Mouse (Mus musculus) myocyte (in vitro differentiated cells): ENCODE results near the gene Vav3. TPM values are rescaled to one million over a fixed set of nuclear protein-coding genes. Genes with fewer than 3 reads are reported as not detected.

Experiments
- H3K27me3 ChIP-seq: one replicate; pipeline ENCODE4 v1.6.1; 2011; ENCODE audit not compliant: control insufficient read depth, insufficient read depth, insufficient read length
- H3K36me3 ChIP-seq: one replicate; pipeline ENCODE4 v1.6.1; 2011; ENCODE audit not compliant: control insufficient read depth, insufficient read depth
- H3K4me2 ChIP-seq: one replicate; pipeline ENCODE4 v1.6.1; 2011; ENCODE audit warnings: low read depth, control low read depth
- H3K4me3 ChIP-seq: one replicate; pipeline ENCODE4 v1.5.1; 2011; ENCODE audit warnings: mild to moderate bottlenecking, control low read depth, moderate library complexity
- H3K79me2 ChIP-seq: one replicate; pipeline ENCODE4 v1.6.1; 2011; ENCODE audit not compliant: control insufficient read depth, insufficient read depth
- H3ac ChIP-seq: one replicate; pipeline ENCODE4 v1.6.1; 2011; ENCODE audit not compliant: control insufficient read depth, insufficient read length
- CEBPB ChIP-seq: IDR thresholded peaks from 2 replicates; pipeline ENCODE4 v1.6.1; 2011; ENCODE audit warnings: mild to moderate bottlenecking, moderate library complexity; ENCODE audit not compliant: poor library complexity, insufficient read depth, severe bottlenecking
- E2F4 ChIP-seq: IDR thresholded peaks from one replicate; pipeline ENCODE4 v1.6.1; 2011; ENCODE audit warnings: mild to moderate bottlenecking, control low read depth, moderate library complexity; ENCODE audit not compliant: insufficient read depth
- MAX ChIP-seq: IDR thresholded peaks from one replicate; pipeline ENCODE4 v1.6.1; 2011; ENCODE audit warnings: low read depth, mild to moderate bottlenecking, control low read depth
- MYOD1 ChIP-seq, 3 experiments: IDR thresholded peaks; one replicate each; pipeline ENCODE4 v1.6.1; 2011; ENCODE audit warnings: control low read depth in 2 of 3, low read depth in 2 of 3, mild to moderate bottlenecking in 2 of 3, moderate library complexity in 1 of 3; ENCODE audit not compliant: insufficient read length in 2 of 3, control insufficient read depth in 1 of 3
- MYOG ChIP-seq, 3 experiments: IDR thresholded peaks; one replicate each; pipeline ENCODE4 v1.6.1; 2011; ENCODE audit warnings: control low read depth in 2 of 3, low read depth in 2 of 3, mild to moderate bottlenecking in 2 of 3; ENCODE audit not compliant: insufficient read length in 2 of 3, control insufficient read depth in 1 of 3, insufficient read depth in 1 of 3
- POLR2A ChIP-seq: IDR thresholded peaks from one replicate; pipeline ENCODE4 v1.6.1; 2011; ENCODE audit warnings: low read depth, mild to moderate bottlenecking, control low read depth, moderate library complexity; ENCODE audit not compliant: insufficient read length
- POLR2AphosphoS2 ChIP-seq: IDR thresholded peaks from one replicate; pipeline ENCODE4 v1.6.1; 2011; ENCODE audit warnings: low read depth, control low read depth; ENCODE audit not compliant: insufficient read length
- REST ChIP-seq: IDR thresholded peaks from one replicate; pipeline ENCODE4 v1.6.1; 2011; ENCODE audit warnings: mild to moderate bottlenecking, control low read depth, moderate library complexity; ENCODE audit not compliant: insufficient read depth, insufficient read length
- SRF ChIP-seq: IDR thresholded peaks from one replicate; pipeline ENCODE4 v1.6.1; 2011; ENCODE audit warnings: low read depth; ENCODE audit not compliant: control insufficient read depth, insufficient read length
- TCF12 ChIP-seq: IDR thresholded peaks from one replicate; pipeline ENCODE4 v1.6.1; 2011; ENCODE audit warnings: mild to moderate bottlenecking, control low read depth; ENCODE audit not compliant: poor library complexity, insufficient read depth, severe bottlenecking
- TCF3 ChIP-seq: IDR thresholded peaks from one replicate; pipeline ENCODE4 v1.6.1; 2011; ENCODE audit warnings: low read depth, control low read depth; ENCODE audit not compliant: insufficient read length
- USF1 ChIP-seq: IDR thresholded peaks from one replicate; pipeline ENCODE4 v1.6.1; 2011; ENCODE audit warnings: low read depth, mild to moderate bottlenecking, control low read depth, moderate library complexity
- polyA plus RNA-seq: library from polyadenylated mRNA; unstranded; fragments of >200 nt; fragmentation: generic; extraction: Trizol; gene quantifications from one replicate; pipeline ENCODE4 v1.2.1, GENCODE M21; 2012; ENCODE audit warnings: missing spikeins

Vav3 gene
- polyA plus RNA-seq, 1 experiment = 0.95 TPM

- H3K4me3 ChIP-seq = no peak overlapping the region
- TF ChIP-seq TCF3 = no peak
- TF ChIP-seq SRF = no peak
- TF ChIP-seq E2F4 = no peak
- TF ChIP-seq MAX = no peak
- TF ChIP-seq TCF12 = no peak
- no peak for TF ChIP-seq POLR2AphosphoS2
- TF ChIP-seq CEBPB = no peak
- no peak for TF ChIP-seq REST
- TF ChIP-seq USF1 = no peak
- TF ChIP-seq POLR2A = no peak
- no peak for TF ChIP-seq MYOG (IDR thresholded peaks at IDR 0.05; ENCODE audit: control insufficient read depth in 1 of 3, insufficient read depth in 1 of 3, insufficient read length in 2 of 3, low read depth in 2 of 3)
- TF ChIP-seq MYOD1 (IDR thresholded peaks at IDR 0.05; ENCODE audit: control insufficient read depth in 1 of 3, insufficient read length in 2 of 3, low read depth in 2 of 3) = no peak
Observed at GRCm38 (mm10) chr3:109564443-109564842, 224.0 kb downstream of the Vav3 start.

GRCm38 (mm10) chr3:109568542-109569265 is 228.3 kb downstream of the Vav3 start:
- Histone ChIP-seq H3ac (no peak overlapping the region), H3K36me3 (no peaks in the 10 kb centered on the region), H3K79me2 (no peaks in the 10 kb centered on the region), H3K27me3 (no peaks in the 10 kb centered on the region), H3K4me2 (peak overlapping the region; percentile 36), H3K4me3 (no peak overlapping the region)
- TF ChIP-seq CEBPB (peak; percentile 86), MYOD1 (IDR thresholded peaks at IDR 0.05; ENCODE audit: control insufficient read depth in 1 of 3, insufficient read length in 2 of 3, low read depth in 2 of 3) (peak in 2 of 3 experiments; percentile 9 to 16), TCF12 (no peak), REST (no peak), MAX (no peak)

More at GRCm38 (mm10) chr3:109564443-109564842, 224.0 kb downstream of the Vav3 start:
- Histone ChIP-seq H3K27me3 (no peaks in the 10 kb centered on the region), H3K36me3 (no peaks in the 10 kb centered on the region), H3ac (no peak overlapping the region), H3K79me2 (no peaks in the 10 kb centered on the region), H3K4me2 (no peak overlapping the region)

GRCm38 (mm10) chr3:109571483-109571882 is 231.0 kb downstream of the Vav3 start:
- no peak overlapping the region for H3K4me2 ChIP-seq
- no peak overlapping the region for H3K4me3 ChIP-seq
- H3K79me2 ChIP-seq = no peaks in the 10 kb centered on the region
- H3ac ChIP-seq = no peak overlapping the region
- TF ChIP-seq MYOG (IDR thresholded peaks at IDR 0.05; ENCODE audit: control insufficient read depth in 1 of 3, insufficient read depth in 1 of 3, insufficient read length in 2 of 3, low read depth in 2 of 3) (no peak), POLR2AphosphoS2 (no peak), CEBPB (no peak), POLR2A (no peak), MYOD1 (IDR thresholded peaks at IDR 0.05; ENCODE audit: control insufficient read depth in 1 of 3, insufficient read length in 2 of 3, low read depth in 2 of 3) (no peak), REST (no peak), SRF (no peak), USF1 (no peak), E2F4 (no peak), TCF3 (no peak), MAX (no peak), TCF12 (no peak)
- no peaks in the 10 kb centered on the region for H3K27me3 ChIP-seq
- no peaks in the 10 kb centered on the region for H3K36me3 ChIP-seq

- Histone ChIP-seq H3K79me2 (no peaks in the 10 kb centered on the region), H3K4me3 (no peak overlapping the region), H3ac (no peak overlapping the region), H3K36me3 (no peaks in the 10 kb centered on the region), H3K4me2 (no peak overlapping the region), H3K27me3 (no peaks in the 10 kb centered on the region)
- no peak for TF ChIP-seq SRF
- TF ChIP-seq POLR2AphosphoS2 = no peak
- TF ChIP-seq E2F4 = no peak
- no peak for TF ChIP-seq USF1
- no peak for TF ChIP-seq MYOG (IDR thresholded peaks at IDR 0.05; ENCODE audit: control insufficient read depth in 1 of 3, insufficient read depth in 1 of 3, insufficient read length in 2 of 3, low read depth in 2 of 3)
- TF ChIP-seq MAX = no peak
- TF ChIP-seq TCF12 = no peak
- no peak for TF ChIP-seq CEBPB
- TF ChIP-seq REST = no peak
- no peak for TF ChIP-seq MYOD1 (IDR thresholded peaks at IDR 0.05; ENCODE audit: control insufficient read depth in 1 of 3, insufficient read length in 2 of 3, low read depth in 2 of 3)
- TF ChIP-seq POLR2A = no peak
- TF ChIP-seq TCF3 = no peak
Observed at GRCm38 (mm10) chr3:109572871-109573270, 232.4 kb downstream of the Vav3 start.
